Mouse (Mus musculus): ENCODE measurements around the gene Eea1.

The Eea1 gene

GRCm38 (mm10) chr10:95940046-95940900 lies at the start of gene Eea1:
TSS of gene Eea1 (plus strand) at chr10:95940650.
- no peak for TF ChIP-seq CTCF (conservative IDR thresholded peaks at IDR 0.05; ENCODE audit: low read length)
- no peak for TF ChIP-seq POU5F1 (IDR thresholded peaks at IDR 0.05; ENCODE audit: borderline replicate concordance, low read length)
- no peak for TF ChIP-seq NANOG (IDR thresholded peaks at IDR 0.05; ENCODE audit: borderline replicate concordance, low read length)
- peaks cover 17% of the 10 kb centered on the region for H3K9me3 ChIP-seq (ENCODE audit: low read length)
- peaks cover 11% of the 10 kb centered on the region for H3K27me3 ChIP-seq (ENCODE audit: insufficient read depth, low read length)
- no peaks in the 10 kb centered on the region for H3K36me3 ChIP-seq (ENCODE audit: insufficient read depth, low read length)
- H3K4me1 ChIP-seq (replicated peaks; ENCODE audit: low read depth, low read length), result peaks cover 15% of the 10 kb centered on the region
- peak within 1 kb of the TSS; percentile 93 for H3K4me3 ChIP-seq (replicated peaks; ENCODE audit: low read length)

- peaks cover 31% of the 10 kb centered on the region for H3K9me3 ChIP-seq (ENCODE audit: low read length)
- H3K36me3 ChIP-seq (ENCODE audit: insufficient read depth, low read length), result peaks cover 10% of the 10 kb centered on the region
- no peak for TF ChIP-seq CTCF (conservative IDR thresholded peaks at IDR 0.05; ENCODE audit: low read length)
- TF ChIP-seq NANOG (IDR thresholded peaks at IDR 0.05; ENCODE audit: borderline replicate concordance, low read length), result no peak
- peak; percentile 84 for TF ChIP-seq POU5F1 (IDR thresholded peaks at IDR 0.05; ENCODE audit: borderline replicate concordance, low read length)
- no peaks in the 10 kb centered on the region for H3K27me3 ChIP-seq (ENCODE audit: insufficient read depth, low read length)
- H3K4me1 ChIP-seq (replicated peaks; ENCODE audit: low read depth, low read length), result peaks cover 64% of the 10 kb centered on the region
- H3K4me3 ChIP-seq (replicated peaks; ENCODE audit: low read length), result peak overlapping the region; percentile 54
Measured at GRCm38 (mm10) chr10:95891214-95891960, 49.1 kb upstream of the Eea1 start.

GRCm38 (mm10) chr10:95892132-95892531 lies 48.3 kb upstream of the Eea1 start:
- Histone ChIP-seq H3K4me3 (replicated peaks; ENCODE audit: low read length) (peak overlapping the region; percentile 72), H3K27me3 (ENCODE audit: insufficient read depth, low read length) (no peaks in the 10 kb centered on the region), H3K9me3 (ENCODE audit: low read length) (peaks cover 26% of the 10 kb centered on the region), H3K4me1 (replicated peaks; ENCODE audit: low read depth, low read length) (peaks cover 64% of the 10 kb centered on the region), H3K36me3 (ENCODE audit: insufficient read depth, low read length) (peaks cover 10% of the 10 kb centered on the region)
- no peak for TF ChIP-seq CTCF (conservative IDR thresholded peaks at IDR 0.05; ENCODE audit: low read length)
- peak; percentile 33; the same call in 1 of the 2 replicates for TF ChIP-seq NANOG (IDR thresholded peaks at IDR 0.05; ENCODE audit: borderline replicate concordance, low read length)

GRCm38 (mm10) chr10:95893291-95893932 lies 47.0 kb upstream of the Eea1 start:
- Histone ChIP-seq H3K27me3 (ENCODE audit: insufficient read depth, low read length) (no peaks in the 10 kb centered on the region), H3K9me3 (ENCODE audit: low read length) (peaks cover 19% of the 10 kb centered on the region), H3K36me3 (ENCODE audit: insufficient read depth, low read length) (peaks cover 10% of the 10 kb centered on the region), H3K4me1 (replicated peaks; ENCODE audit: low read depth, low read length) (peaks cover 55% of the 10 kb centered on the region), H3K4me3 (replicated peaks; ENCODE audit: low read length) (peak overlapping the region; percentile 72)
- TF ChIP-seq CTCF (conservative IDR thresholded peaks at IDR 0.05; ENCODE audit: low read length) (no peak), POU5F1 (IDR thresholded peaks at IDR 0.05; ENCODE audit: borderline replicate concordance, low read length) (no peak), NANOG (IDR thresholded peaks at IDR 0.05; ENCODE audit: borderline replicate concordance, low read length) (no peak)

GRCm38 (mm10) chr10:95894036-95894855 lies 46.2 kb upstream of the Eea1 start:
- peak overlapping the region; percentile 72 for H3K4me3 ChIP-seq (replicated peaks; ENCODE audit: low read length)
- H3K36me3 ChIP-seq (ENCODE audit: insufficient read depth, low read length), result peaks cover 9% of the 10 kb centered on the region
- TF ChIP-seq CTCF (conservative IDR thresholded peaks at IDR 0.05; ENCODE audit: low read length), result no peak
- peaks cover 55% of the 10 kb centered on the region for H3K4me1 ChIP-seq (replicated peaks; ENCODE audit: low read depth, low read length)
- H3K9me3 ChIP-seq (ENCODE audit: low read length), result peaks cover 19% of the 10 kb centered on the region
- H3K27me3 ChIP-seq (ENCODE audit: insufficient read depth, low read length), result no peaks in the 10 kb centered on the region

- Histone ChIP-seq H3K9me3 (ENCODE audit: low read length) (peaks cover 12% of the 10 kb centered on the region), H3K4me3 (replicated peaks; ENCODE audit: low read length) (peak overlapping the region; percentile 72; the same call in 1 of the 2 replicates), H3K4me1 (replicated peaks; ENCODE audit: low read depth, low read length) (peaks cover 53% of the 10 kb centered on the region), H3K36me3 (ENCODE audit: insufficient read depth, low read length) (peaks cover 2% of the 10 kb centered on the region), H3K27me3 (ENCODE audit: insufficient read depth, low read length) (no peaks in the 10 kb centered on the region)
- TF ChIP-seq NANOG (IDR thresholded peaks at IDR 0.05; ENCODE audit: borderline replicate concordance, low read length), result no peak
- TF ChIP-seq CTCF (conservative IDR thresholded peaks at IDR 0.05; ENCODE audit: low read length), result peak; percentile 61
- no peak for TF ChIP-seq POU5F1 (IDR thresholded peaks at IDR 0.05; ENCODE audit: borderline replicate concordance, low read length)
Measured at GRCm38 (mm10) chr10:95894856-95895386, 45.5 kb upstream of the Eea1 start.

GRCm38 (mm10) chr10:95898471-95899154 lies 41.8 kb upstream of the Eea1 start:
- Histone ChIP-seq H3K27me3 (ENCODE audit: insufficient read depth, low read length) (no peaks in the 10 kb centered on the region), H3K9me3 (ENCODE audit: low read length) (peaks cover 7% of the 10 kb centered on the region; the same call in 1 of the 2 replicates), H3K4me3 (replicated peaks; ENCODE audit: low read length) (no peak overlapping the region), H3K4me1 (replicated peaks; ENCODE audit: low read depth, low read length) (peaks cover 24% of the 10 kb centered on the region), H3K36me3 (ENCODE audit: insufficient read depth, low read length) (no peaks in the 10 kb centered on the region)
- TF ChIP-seq NANOG (IDR thresholded peaks at IDR 0.05; ENCODE audit: borderline replicate concordance, low read length), result no peak
- TF ChIP-seq CTCF (conservative IDR thresholded peaks at IDR 0.05; ENCODE audit: low read length), result peak; percentile 79
- TF ChIP-seq POU5F1 (IDR thresholded peaks at IDR 0.05; ENCODE audit: borderline replicate concordance, low read length), result no peak
